Mouse (Mus musculus) small intestine, adult 2 months (tissue): ENCODE measurements around the gene Ddah1. TPM values are rescaled to one million over a fixed set of nuclear protein-coding genes. Genes with fewer than 3 reads are reported as not detected.

Source experiments
- H3K27ac ChIP-seq: fragments of 200-500 bp; 2 replicates; pipeline ENCODE4 v1.5.1; 2012; ENCODE audit warnings: low read depth, low read length, control low read depth, inconsistent platforms; ENCODE audit not compliant: insufficient read depth
- H3K27me3 ChIP-seq: fragments of 200-500 bp; 2 replicates; pipeline ENCODE4 v1.6.1; 2012; ENCODE audit warnings: mild to moderate bottlenecking, moderate library complexity, low read length, inconsistent platforms; ENCODE audit not compliant: control insufficient read depth, insufficient read depth
- H3K36me3 ChIP-seq: fragments of 200-500 bp; 2 replicates; pipeline ENCODE4 v1.6.1; 2012; ENCODE audit warnings: mild to moderate bottlenecking, low read length, control low read depth, inconsistent platforms; ENCODE audit not compliant: control insufficient read depth, insufficient read depth
- H3K4me1 ChIP-seq: fragments of 200-500 bp; 2 replicates; pipeline ENCODE4 v1.6.1; 2012; ENCODE audit warnings: low read length, inconsistent platforms, mixed read lengths; ENCODE audit not compliant: control insufficient read depth, insufficient read depth, insufficient read length
- H3K4me3 ChIP-seq: fragments of 200-500 bp; 2 replicates; pipeline ENCODE4 v1.5.1; 2012; ENCODE audit warnings: low read depth, mild to moderate bottlenecking, control low read depth, inconsistent platforms, low read length, moderate library complexity
- CTCF ChIP-seq: fragments of 200-500 bp; IDR thresholded peaks from 2 replicates; pipeline ENCODE4 v1.5.1; 2012; ENCODE audit warnings: low read depth, mild to moderate bottlenecking, control low read depth, inconsistent platforms, low read length, moderate library complexity, mixed read lengths; ENCODE audit not compliant: insufficient replicate concordance, insufficient read length; ENCODE audit errors: extremely low read depth
- POLR2A ChIP-seq: fragments of 200-500 bp; IDR thresholded peaks from 2 replicates; pipeline ENCODE4 v1.6.1; 2012; ENCODE audit warnings: low read depth, mild to moderate bottlenecking, control low read depth, inconsistent platforms, low read length, moderate library complexity
- WGBS: fragments of 180-500 bp; shearing (Covaris S2); methylation state at CpG from one replicate; pipeline ENCODE4 v1.1.7; 2018; 5-methylcytosine and 5-hydroxymethylcytosine counted together
- polyA plus RNA-seq: library from polyadenylated mRNA; depleted of rRNA; stranded (reverse); fragments of >200 nt; gene quantifications from 2 replicates; pipeline ENCODE4 v1.2.3, GENCODE M21; 2012

Gene Ddah1
- polyA plus RNA-seq, 1 experiment: 1.7 TPM

- Histone ChIP-seq H3K36me3 (no peaks in the 10 kb centered on the region), H3K27ac (no peak overlapping the region), H3K27me3 (no peaks in the 10 kb centered on the region), H3K4me1 (no peaks in the 10 kb centered on the region), H3K4me3 (no peak overlapping the region)
- WGBS: 79% methylated on average over 4 of the region's 4 CpGs
- TF ChIP-seq CTCF (no peak), POLR2A (no peak)
These were observed 32.2 kb downstream of the Ddah1 start for GRCm38 (mm10) chr3:145790709-145791108.

GRCm38 (mm10) chr3:145794355-145794754, 35.9 kb downstream of the Ddah1 start:
- whole genome bisulfite sequencing: 56% methylated on average over 10 of the region's 10 CpGs
- H3K4me1 ChIP-seq: 0 out of 2 replicates have a peak, but pooled peaks cover 3% of the 10 kb centered on the region
- no peaks in the 10 kb centered on the region for H3K36me3 ChIP-seq
- no peak overlapping the region for H3K4me3 ChIP-seq
- no peaks in the 10 kb centered on the region for H3K27me3 ChIP-seq
- H3K27ac ChIP-seq: no peak overlapping the region
- TF ChIP-seq CTCF: no peak
- no peak for TF ChIP-seq POLR2A

- H3K36me3 ChIP-seq: no peaks in the 10 kb centered on the region
- no peak overlapping the region for H3K4me3 ChIP-seq
- no peak overlapping the region for H3K27ac ChIP-seq
- WGBS: 88% methylated on average over 7 of the region's 7 CpGs
- H3K27me3 ChIP-seq: no peaks in the 10 kb centered on the region
- 0 out of 2 replicates have a peak, but pooled peaks cover 3% of the 10 kb centered on the region for H3K4me1 ChIP-seq
- TF ChIP-seq CTCF: no peak
- TF ChIP-seq POLR2A: no peak
These were observed 37.4 kb downstream of the Ddah1 start for GRCm38 (mm10) chr3:145795896-145796295.

- TF ChIP-seq CTCF (no peak), POLR2A (no peak)
- 74% methylated on average over 10 of the region's 10 CpGs for WGBS
- Histone ChIP-seq H3K4me1 (0 out of 2 replicates have a peak, but pooled peaks cover 3% of the 10 kb centered on the region), H3K36me3 (no peaks in the 10 kb centered on the region), H3K27ac (no peak overlapping the region), H3K4me3 (no peak overlapping the region), H3K27me3 (no peaks in the 10 kb centered on the region)
These were observed 39.6 kb downstream of the Ddah1 start for GRCm38 (mm10) chr3:145798042-145798441.

- no peak for TF ChIP-seq POLR2A
- no peak for TF ChIP-seq CTCF
- Histone ChIP-seq H3K36me3 (no peaks in the 10 kb centered on the region), H3K27ac (no peak overlapping the region), H3K4me3 (no peak overlapping the region), H3K27me3 (no peaks in the 10 kb centered on the region), H3K4me1 (0 out of 2 replicates have a peak, but pooled peaks cover 3% of the 10 kb centered on the region)
- WGBS: 8% methylated on average over 6 of the region's 6 CpGs
These were observed 40.3 kb downstream of the Ddah1 start for GRCm38 (mm10) chr3:145798751-145799188.

- Histone ChIP-seq H3K27ac (no peak overlapping the region), H3K36me3 (no peaks in the 10 kb centered on the region), H3K27me3 (no peaks in the 10 kb centered on the region), H3K4me1 (0 out of 2 replicates have a peak, but pooled peaks cover 3% of the 10 kb centered on the region), H3K4me3 (no peak overlapping the region)
- WGBS: 25% methylated on average over 3 of the region's 3 CpGs
- TF ChIP-seq CTCF (no peak), POLR2A (no peak)
These were observed 40.9 kb downstream of the Ddah1 start for GRCm38 (mm10) chr3:145799365-145799764.

- 70% methylated on average over 6 of the region's 6 CpGs for WGBS
- Histone ChIP-seq H3K36me3 (no peaks in the 10 kb centered on the region), H3K4me3 (no peak overlapping the region), H3K27ac (no peak overlapping the region), H3K4me1 (0 out of 2 replicates have a peak, but pooled peaks cover 3% of the 10 kb centered on the region), H3K27me3 (no peaks in the 10 kb centered on the region)
- TF ChIP-seq CTCF (no peak), POLR2A (no peak)
These were observed 43.6 kb downstream of the Ddah1 start for GRCm38 (mm10) chr3:145802106-145802505.
